Mouse (Mus musculus) thymus, adult 2 months (tissue): ENCODE data around the gene Hand1. TPM values are rescaled to one million over a fixed set of nuclear protein-coding genes. Genes with fewer than 3 reads are reported as not detected.
"Not testable (repeated sequence)": the region's sequence is repeated elsewhere in the genome, so short reads cannot be mapped to it uniquely, and the experiment has no call there.

Experiments
- DNase-seq: peaks from one replicate; pipeline ENCODE4 v3.0.0; 2021
- H3K27ac ChIP-seq: fragments of 200-500 bp; 2 replicates; pipeline ENCODE4 v1.5.1; 2012; ENCODE audit warnings: low read length, control low read depth; ENCODE audit not compliant: control insufficient read depth, insufficient read depth
- H3K27me3 ChIP-seq: fragments of 200-500 bp; 2 replicates; pipeline ENCODE4 v1.6.1; 2012; ENCODE audit warnings: mild to moderate bottlenecking, low read length, moderate library complexity, mixed read lengths; ENCODE audit not compliant: control insufficient read depth, insufficient read depth
- H3K36me3 ChIP-seq: fragments of 200-500 bp; 2 replicates; pipeline ENCODE4 v1.6.1; 2012; ENCODE audit warnings: mild to moderate bottlenecking, low read length, moderate library complexity; ENCODE audit not compliant: control insufficient read depth, insufficient read depth
- H3K4me1 ChIP-seq: fragments of 200-500 bp; replicated peaks from 2 replicates; pipeline ENCODE4 v1.6.1; 2012; ENCODE audit warnings: low read length; ENCODE audit not compliant: control insufficient read depth, insufficient read depth
- H3K4me3 ChIP-seq: fragments of 200-500 bp; 2 replicates; pipeline ENCODE4 v1.5.1; 2012; ENCODE audit warnings: mild to moderate bottlenecking, low read length, control low read depth, moderate library complexity; ENCODE audit not compliant: control insufficient read depth, insufficient read depth
- CTCF ChIP-seq: fragments of 200-500 bp; IDR thresholded peaks from 2 replicates; pipeline ENCODE4 v1.5.1; 2012; ENCODE audit warnings: mild to moderate bottlenecking, control low read depth, low read length, moderate library complexity, borderline replicate concordance; ENCODE audit not compliant: control insufficient read depth, poor library complexity, insufficient read depth; ENCODE audit errors: extremely low read depth
- POLR2A ChIP-seq: fragments of 200-500 bp; IDR thresholded peaks from 2 replicates; pipeline ENCODE4 v1.6.1; 2012; ENCODE audit warnings: mild to moderate bottlenecking, low read length, control low read depth, moderate library complexity; ENCODE audit not compliant: control insufficient read depth, poor library complexity, insufficient read depth; ENCODE audit errors: extremely low read depth
- WGBS: fragments of 180-500 bp; shearing (Covaris S2); methylation state at CpG from one replicate; pipeline ENCODE4 v1.1.7; 2018; 5-methylcytosine and 5-hydroxymethylcytosine counted together
- polyA plus RNA-seq: library from polyadenylated mRNA; depleted of rRNA; stranded (reverse); fragments of >200 nt; gene quantifications from 2 replicates; pipeline ENCODE4 v1.2.3, GENCODE M21; 2012

The Hand1 gene
- polyA plus RNA-seq, 1 experiment, result 0.30 TPM

DNA sequence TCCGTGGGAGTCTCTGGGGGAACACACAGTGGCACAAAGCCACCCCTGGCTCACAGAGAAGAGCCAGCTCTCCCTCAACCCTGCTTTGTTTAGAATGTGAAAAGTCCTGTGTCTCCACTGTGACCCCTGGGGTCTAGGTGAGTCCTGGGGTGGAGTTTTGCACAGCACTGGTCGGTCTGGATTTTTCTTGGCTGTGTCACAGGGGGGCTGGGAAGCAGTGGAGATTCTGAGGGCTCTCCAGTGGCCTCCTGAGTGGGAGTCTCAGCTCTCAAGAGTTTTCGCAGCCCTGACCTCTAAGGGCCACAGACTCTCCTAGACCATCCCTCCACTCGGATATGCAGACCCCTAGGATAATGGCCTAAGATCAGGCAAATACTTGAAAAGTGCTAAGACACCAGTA, 25.1 kb upstream of the Hand1 start:
- no peaks in the 10 kb centered on the region for H3K36me3 ChIP-seq
- H3K27me3 ChIP-seq, result no peaks in the 10 kb centered on the region
- H3K4me1 ChIP-seq, result no peaks in the 10 kb centered on the region
- DNase-seq, result no peak
- WGBS, result 87% methylated on average over 4 of the region's 4 CpGs
- H3K4me3 ChIP-seq, result no peak overlapping the region
- H3K27ac ChIP-seq, result no peak overlapping the region
- TF ChIP-seq POLR2A, result no peak
- no peak for TF ChIP-seq CTCF

GRCm38 (mm10) chr11:57853571-57853970, 21.0 kb upstream of the Hand1 start:
- Histone ChIP-seq H3K4me1 (no peaks in the 10 kb centered on the region), H3K27ac (no peak overlapping the region), H3K27me3 (no peaks in the 10 kb centered on the region), H3K4me3 (no peak overlapping the region), H3K36me3 (no peaks in the 10 kb centered on the region)
- DNase-seq, result no peak
- no peak for TF ChIP-seq POLR2A
- TF ChIP-seq CTCF, result no peak
- 76% methylated on average over 6 of the region's 6 CpGs for WGBS

DNA sequence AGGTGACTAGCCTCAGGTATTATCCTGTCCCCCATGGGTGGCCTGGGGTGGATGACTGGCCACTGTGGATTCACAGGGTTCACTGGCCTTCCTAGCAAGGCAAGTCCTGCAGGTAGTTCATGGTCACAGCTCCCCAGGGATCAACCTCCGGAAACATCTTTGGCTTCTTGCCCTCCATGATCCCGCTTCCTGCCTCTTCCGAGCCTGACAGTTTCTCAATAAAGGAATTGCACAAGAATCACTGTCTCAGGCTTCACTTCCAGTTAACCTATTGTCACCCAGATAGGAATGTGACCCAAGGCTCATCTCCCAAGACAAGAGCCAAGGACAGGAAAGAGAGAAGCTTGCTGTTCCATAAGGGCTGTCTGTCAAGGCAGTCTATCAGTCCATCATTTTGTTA, 18.3 kb upstream of the Hand1 start:
- TF ChIP-seq POLR2A (no peak), CTCF (no peak)
- 85% methylated on average over 3 of the region's 3 CpGs for WGBS
- no peak for DNase-seq

GRCm38 (mm10) chr11:57850298-57850697, 17.7 kb upstream of the Hand1 start:
- WGBS, result 63% methylated on average over 7 of the region's 7 CpGs
- Histone ChIP-seq H3K27ac (no peak overlapping the region), H3K4me3 (no peak overlapping the region), H3K36me3 (no peaks in the 10 kb centered on the region), H3K4me1 (no peaks in the 10 kb centered on the region), H3K27me3 (no peaks in the 10 kb centered on the region)
- no peak for DNase-seq
- TF ChIP-seq CTCF, result no peak
- no peak for TF ChIP-seq POLR2A

More for the DNA sequence above, 18.3 kb upstream of the Hand1 start:
- no peak overlapping the region for H3K27ac ChIP-seq
- H3K4me3 ChIP-seq, result no peak overlapping the region
- no peaks in the 10 kb centered on the region for H3K27me3 ChIP-seq
- H3K36me3 ChIP-seq, result no peaks in the 10 kb centered on the region
- H3K4me1 ChIP-seq, result no peaks in the 10 kb centered on the region

GRCm38 (mm10) chr11:57847396-57847795, 14.8 kb upstream of the Hand1 start:
- Histone ChIP-seq H3K27me3 (no peaks in the 10 kb centered on the region), H3K27ac (no peak overlapping the region), H3K4me1 (no peaks in the 10 kb centered on the region), H3K36me3 (no peaks in the 10 kb centered on the region), H3K4me3 (no peak overlapping the region)
- WGBS, result 80% methylated on average over 7 of the region's 7 CpGs
- TF ChIP-seq POLR2A (no peak), CTCF (no peak)
- DNase-seq, result no peak

DNA sequence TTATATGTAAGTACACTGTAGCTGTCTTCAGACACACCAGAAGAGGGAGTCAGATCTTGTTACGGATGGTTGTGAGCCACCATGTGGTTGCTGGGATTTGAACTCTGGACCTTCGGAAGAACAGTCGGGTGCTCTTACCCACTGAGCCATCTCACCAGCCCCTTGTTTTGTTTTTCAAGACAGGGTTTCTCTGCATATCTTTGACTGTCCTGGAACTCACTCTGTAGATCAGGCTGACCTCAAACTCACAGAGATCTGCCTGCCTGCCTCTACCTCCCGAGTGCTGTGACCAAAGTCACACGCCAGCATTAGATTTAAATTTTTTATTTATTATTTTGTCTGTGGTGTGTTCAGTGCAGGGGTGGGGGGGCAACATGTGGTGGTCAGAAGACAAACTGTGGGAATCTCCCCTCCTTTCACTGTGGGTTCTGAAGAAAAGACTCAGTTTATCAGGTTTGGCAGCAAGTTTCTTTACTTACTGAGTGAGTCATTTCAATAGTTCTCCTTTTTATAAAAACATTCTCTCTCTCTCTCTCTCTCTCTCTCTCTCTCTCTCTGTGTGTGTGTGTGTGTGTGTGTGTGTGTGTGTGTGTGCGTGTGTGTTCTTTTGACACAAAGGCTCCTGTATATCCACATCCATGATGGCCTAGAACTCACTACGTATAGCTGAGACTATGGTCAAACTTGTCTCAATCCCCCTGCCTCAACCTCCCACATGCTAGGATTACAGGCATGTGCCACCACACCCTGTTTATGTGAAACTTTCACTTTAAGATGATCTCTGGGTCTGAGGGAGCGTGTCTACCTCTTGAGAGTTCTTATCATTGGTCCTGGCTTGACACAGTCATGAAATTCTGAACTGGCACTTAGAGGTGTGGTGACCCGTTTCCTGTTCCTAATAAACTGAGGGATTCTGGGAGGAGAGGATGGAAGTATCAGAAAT, 14.1 kb upstream of the Hand1 start:
- not testable (repeated sequence) for DNase-seq, H3K4me3 ChIP-seq, H3K4me1 ChIP-seq, H3K27ac ChIP-seq, H3K36me3 ChIP-seq, H3K27me3 ChIP-seq
- 80% methylated on average over 9 of the region's 9 CpGs for WGBS

DNA sequence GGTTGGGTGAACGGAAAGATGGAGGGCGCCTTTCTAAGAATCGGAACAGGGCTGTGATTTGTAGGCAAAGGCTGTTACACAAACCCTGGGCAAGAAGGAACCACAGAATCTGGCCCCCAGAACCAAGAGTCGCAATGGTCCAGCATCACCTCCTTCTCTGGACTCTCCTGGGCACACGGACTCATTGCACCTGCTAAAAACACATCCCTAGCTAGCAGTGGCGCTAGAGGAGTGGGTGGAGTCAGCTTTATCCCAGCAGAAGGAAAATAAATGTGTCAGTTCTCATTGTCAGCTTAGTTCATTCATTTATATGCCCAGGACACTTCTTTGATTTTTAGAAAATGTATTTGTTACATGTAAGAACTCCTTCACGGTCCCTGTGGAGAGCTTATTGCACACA, 8.8 kb upstream of the Hand1 start:
- TF ChIP-seq POLR2A, result no peak
- TF ChIP-seq CTCF, result no peak
- Histone ChIP-seq H3K4me3 (no peak overlapping the region), H3K27me3 (peaks cover 22% of the 10 kb centered on the region), H3K27ac (no peak overlapping the region), H3K4me1 (no peaks in the 10 kb centered on the region), H3K36me3 (no peaks in the 10 kb centered on the region)
- DNase-seq, result no peak
- 56% methylated on average over 7 of the region's 7 CpGs for WGBS

GRCm38 (mm10) chr11:57840986-57841385, 8.4 kb upstream of the Hand1 start:
- no peak overlapping the region for H3K4me3 ChIP-seq
- H3K36me3 ChIP-seq, result no peaks in the 10 kb centered on the region
- TF ChIP-seq CTCF (no peak), POLR2A (no peak)
- no peak for DNase-seq
- peaks cover 22% of the 10 kb centered on the region for H3K27me3 ChIP-seq
- no peaks in the 10 kb centered on the region for H3K4me1 ChIP-seq
- 43% methylated on average over 10 of the region's 10 CpGs for WGBS
- no peak overlapping the region for H3K27ac ChIP-seq
